Comparison of ENCODE assay signal across 30 mouse cellular contexts in genomic region chr9:14456320-14456719, GRCm38 (mm10). TPM values are rescaled to one million over a fixed set of nuclear protein-coding genes. Genes with fewer than 3 reads are reported as not detected.
"Had no signal": no experiment of that assay in that cellular context is flagged by ENCODE, and none has a peak within 500 bp of the region (broad histone marks: within the 10 kb centered on the region; RNA-seq: fewer than 3 reads in every experiment).

No protein-coding gene starts in this region.

- H3K27me3 ChIP-seq: heart, embryonic 12.5 days; hindbrain, embryonic 12.5 days; intestine, embryonic 15.5 days; kidney, embryonic 15.5 days; limb, embryonic 12.5 days; liver, embryonic 13.5 days had no signal

- DNase-seq: gastrocnemius, postnatal 14 days; gastrocnemius, postnatal 36 days; heart, adult 18-20 months; heart, postnatal 10 days; heart, postnatal 4 days; kidney, adult 18-20 months; kidney, adult 9 months; kidney, postnatal 14 days; kidney, postnatal 36 days; liver; liver, embryonic 13.5 days had no signal

- H3K4me3 ChIP-seq: heart, embryonic 10.5 days; heart, embryonic 12.5 days; hindbrain, embryonic 10.5 days; hindbrain, embryonic 12.5 days; intestine, embryonic 15.5 days; kidney, embryonic 15.5 days; left cerebral cortex, adult 2 months; limb, embryonic 10.5 days; limb, embryonic 12.5 days; liver, embryonic 13.5 days had no signal

- H3K9me3 ChIP-seq: heart, embryonic 10.5 days; heart, embryonic 12.5 days; hindbrain, embryonic 10.5 days; hindbrain, embryonic 12.5 days; intestine, embryonic 15.5 days; kidney, embryonic 15.5 days; limb, embryonic 10.5 days; limb, embryonic 12.5 days; liver, embryonic 13.5 days had no signal

- H3K4me1 ChIP-seq: heart, embryonic 10.5 days; heart, embryonic 12.5 days; hindbrain, embryonic 10.5 days; hindbrain, embryonic 12.5 days; intestine, embryonic 15.5 days; kidney, embryonic 15.5 days; limb, embryonic 10.5 days; limb, embryonic 12.5 days; liver, embryonic 13.5 days had no signal

- H3K9ac ChIP-seq: heart, embryonic 12.5 days; hindbrain, embryonic 12.5 days; hindbrain, embryonic 14.5 days; intestine, embryonic 15.5 days; kidney, embryonic 15.5 days; limb, embryonic 12.5 days; liver, embryonic 13.5 days had no signal

- ATAC-seq: hindbrain, embryonic 16.5 days; inflammation-experienced regulatory T-cells, adult 6 months; intestine, embryonic 15.5 days; intestine, postnatal 0 days had no signal

- H3K36me3 ChIP-seq: heart, embryonic 10.5 days; heart, embryonic 12.5 days; hindbrain, embryonic 10.5 days; hindbrain, embryonic 12.5 days; intestine, embryonic 15.5 days; kidney, embryonic 15.5 days; limb, embryonic 10.5 days; limb, embryonic 12.5 days; liver, embryonic 13.5 days had no signal

- H3K27ac ChIP-seq: heart, embryonic 10.5 days; hindbrain, embryonic 10.5 days; hindbrain, embryonic 12.5 days; hindbrain, embryonic 14.5 days; intestine, embryonic 15.5 days; kidney, embryonic 15.5 days; kidney, postnatal 0 days; left cerebral cortex, adult 2 months; limb, embryonic 10.5 days; limb, embryonic 12.5 days; liver, embryonic 13.5 days had no signal

RNA-seq across cellular contexts. Expression of gene Kdm4d, which starts 44.0 kb away (rescaled TPM):
- total RNA-seq: gastrocnemius, adult 18-20 months; gastrocnemius, adult 8-10 months; gastrocnemius, postnatal 14 days; gastrocnemius, postnatal 36 days; heart, adult 18-20 months; heart, adult 8-10 months; heart, postnatal 10 days; heart, postnatal 25 days had no signal
- polyA plus RNA-seq: heart, embryonic 10.5 days; large intestine, adult 2 months had no signal
